Mouse (Mus musculus): ENCODE measurements around the gene Rnf207. TPM values are rescaled to one million over a fixed set of nuclear protein-coding genes. Genes with fewer than 3 reads are reported as not detected.

The Rnf207 gene
- polyA plus RNA-seq, 1 experiment: 2.1 TPM

DNA sequence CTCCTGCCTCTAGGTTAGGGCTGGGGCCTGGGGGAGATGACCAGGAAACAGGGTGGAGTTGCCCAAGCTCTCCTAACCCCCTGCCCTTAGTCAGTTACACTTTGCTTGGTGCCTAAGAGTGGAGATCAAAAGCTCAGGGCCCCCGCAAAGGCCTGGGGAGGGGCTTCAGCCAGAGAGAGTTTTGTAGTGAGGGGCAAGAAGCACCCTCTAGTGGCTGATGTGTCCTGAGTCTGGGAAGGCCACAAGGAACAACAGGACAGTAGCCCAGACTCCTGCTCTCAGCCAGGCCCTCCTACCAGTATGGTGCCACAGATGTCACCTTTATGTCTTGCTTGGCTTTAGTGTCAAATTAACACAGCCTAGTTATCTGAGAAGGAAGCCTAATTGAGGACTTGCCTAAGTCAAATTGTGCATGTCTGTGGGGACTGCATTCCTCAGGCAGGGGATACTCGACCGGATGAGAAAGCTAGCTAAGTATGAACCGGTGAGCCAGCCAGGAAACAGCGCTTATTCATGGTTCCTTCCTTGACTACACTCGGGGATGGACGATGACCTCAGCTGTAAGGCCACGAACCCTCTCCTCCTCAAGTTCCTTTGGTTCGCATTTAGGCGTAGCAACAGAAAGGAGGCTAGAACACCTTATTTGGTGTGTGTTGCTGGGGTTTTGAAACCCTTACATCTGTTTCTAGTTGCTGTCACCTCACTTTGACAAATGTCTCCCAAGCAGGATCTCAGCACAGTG, 24.4 kb downstream of the Rnf207 start:
- no peak overlapping the region for H3K4me3 ChIP-seq (ENCODE audit: low read depth, low read length)
- 64% methylated on average over 10 of the region's 10 CpGs for whole genome bisulfite sequencing
- TF ChIP-seq POLR2A (IDR thresholded peaks at IDR 0.05; ENCODE audit: low read depth, low read length) (no peak), CTCF (IDR thresholded peaks at IDR 0.05; ENCODE audit: extremely low read depth, insufficient read length, insufficient replicate concordance, low read depth, low read length) (no peak)
- no peak overlapping the region for H3K27ac ChIP-seq (ENCODE audit: insufficient read depth, low read depth, low read length)
- peaks cover 37% of the 10 kb centered on the region for H3K27me3 ChIP-seq (ENCODE audit: control insufficient read depth, insufficient read depth, low read length)
- peaks cover 13% of the 10 kb centered on the region; the same call in 1 of the 2 replicates for H3K4me1 ChIP-seq (ENCODE audit: control insufficient read depth, insufficient read depth, insufficient read length, low read length)
- no peaks in the 10 kb centered on the region for H3K36me3 ChIP-seq (ENCODE audit: control insufficient read depth, insufficient read depth, low read length)

DNA sequence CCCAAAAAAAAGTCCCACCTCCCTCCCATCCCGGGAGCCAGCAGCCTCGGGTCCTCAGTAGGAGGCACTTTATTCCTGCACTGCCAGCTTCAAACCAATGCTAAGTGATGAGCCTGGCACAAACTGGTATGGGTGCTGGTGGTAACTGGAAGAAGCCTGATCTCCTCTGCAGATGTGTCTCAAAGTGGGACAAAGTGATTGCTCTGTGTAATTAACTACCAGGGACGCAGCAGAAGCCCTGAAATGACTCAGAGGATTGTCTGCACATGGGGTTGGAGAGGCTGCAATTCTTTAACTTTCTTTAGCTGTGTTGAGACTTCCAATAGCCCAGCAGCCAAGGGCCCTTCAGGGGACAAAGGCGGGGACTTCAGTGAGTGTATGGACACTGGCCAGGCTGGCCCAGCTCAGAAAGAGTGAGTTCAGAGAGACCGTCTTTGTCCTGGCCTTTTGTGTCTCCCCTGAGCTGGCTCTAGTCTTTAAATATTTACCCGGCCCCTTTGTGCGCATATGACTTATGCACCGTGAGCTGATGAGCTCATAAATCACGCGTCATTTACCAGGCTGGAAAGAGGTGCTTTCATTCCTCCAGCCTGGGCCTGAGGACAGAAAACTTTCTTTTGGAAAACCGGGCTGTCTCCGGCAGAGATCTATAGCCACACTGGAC, 26.6 kb downstream of the Rnf207 start:
- Histone ChIP-seq H3K36me3 (ENCODE audit: control insufficient read depth, insufficient read depth, low read length) (no peaks in the 10 kb centered on the region), H3K4me1 (ENCODE audit: control insufficient read depth, insufficient read depth, insufficient read length, low read length) (peaks cover 5% of the 10 kb centered on the region; the same call in 1 of the 2 replicates), H3K4me3 (ENCODE audit: low read depth, low read length) (no peak overlapping the region), H3K27ac (ENCODE audit: insufficient read depth, low read depth, low read length) (no peak overlapping the region), H3K27me3 (ENCODE audit: control insufficient read depth, insufficient read depth, low read length) (peaks cover 37% of the 10 kb centered on the region)
- WGBS: 16% methylated on average over 12 of the region's 12 CpGs
- TF ChIP-seq CTCF (IDR thresholded peaks at IDR 0.05; ENCODE audit: extremely low read depth, insufficient read length, insufficient replicate concordance, low read depth, low read length) (no peak), POLR2A (IDR thresholded peaks at IDR 0.05; ENCODE audit: low read depth, low read length) (no peak)

DNA sequence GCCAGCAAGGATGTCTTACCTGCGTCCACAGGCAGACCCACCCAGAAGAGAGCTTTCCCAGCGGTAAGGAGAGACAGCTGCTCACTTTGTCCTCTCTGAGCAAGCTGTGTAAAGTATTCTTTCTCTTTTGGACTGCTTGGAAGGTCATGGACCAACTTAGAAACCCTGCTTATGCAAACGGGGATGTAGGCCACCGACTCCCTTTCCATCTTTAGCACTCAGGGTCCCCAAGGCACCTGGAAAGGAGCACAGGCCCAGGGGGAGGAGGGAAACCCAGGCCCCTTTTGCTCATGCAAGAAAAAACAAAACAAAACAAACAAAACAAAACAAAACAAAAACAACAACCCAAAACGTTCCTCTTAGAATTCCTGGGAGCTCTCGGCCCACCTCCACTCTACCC, 27.2 kb downstream of the Rnf207 start, which contains the start of gene Hes3:
Gene Hes3, minus strand, starts transcription at position 101 of the 400 bp plus-strand sequence.
- peaks cover 5% of the 10 kb centered on the region for H3K4me1 ChIP-seq (ENCODE audit: control insufficient read depth, insufficient read depth, insufficient read length, low read length)
- H3K36me3 ChIP-seq (ENCODE audit: control insufficient read depth, insufficient read depth, low read length): no peaks in the 10 kb centered on the region
- peak within 1 kb of the TSS; percentile 5; the same call in 1 of the 2 replicates for H3K4me3 ChIP-seq (ENCODE audit: low read depth, low read length)
- no peak for TF ChIP-seq POLR2A (IDR thresholded peaks at IDR 0.05; ENCODE audit: low read depth, low read length)
- no peak for TF ChIP-seq CTCF (IDR thresholded peaks at IDR 0.05; ENCODE audit: extremely low read depth, insufficient read length, insufficient replicate concordance, low read depth, low read length)
- peaks cover 41% of the 10 kb centered on the region for H3K27me3 ChIP-seq (ENCODE audit: control insufficient read depth, insufficient read depth, low read length)
- WGBS: 44% methylated on average over 6 of the region's 6 CpGs
- H3K27ac ChIP-seq (ENCODE audit: insufficient read depth, low read depth, low read length): no peak within 1 kb of the TSS

DNA sequence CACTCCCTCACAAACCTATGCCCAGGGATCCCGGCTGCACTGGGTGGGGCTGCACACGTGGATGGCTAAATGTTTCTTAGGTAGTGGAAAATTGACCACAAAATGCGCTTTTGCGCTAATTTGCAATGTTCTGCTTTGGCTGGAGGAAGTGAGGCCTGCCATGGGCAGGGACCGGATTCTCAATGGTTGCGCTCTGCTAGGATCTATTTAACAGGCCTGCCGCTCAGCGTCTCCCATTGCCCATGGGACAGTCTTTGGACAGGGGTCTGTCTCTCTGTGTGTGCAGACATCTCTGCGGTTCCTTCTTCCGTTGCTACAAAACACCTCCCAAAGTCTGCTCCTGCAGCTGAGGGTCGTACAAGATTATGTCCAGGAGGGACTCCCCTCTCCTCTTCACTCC, 27.8 kb downstream of the Rnf207 start:
- TF ChIP-seq CTCF (IDR thresholded peaks at IDR 0.05; ENCODE audit: extremely low read depth, insufficient read length, insufficient replicate concordance, low read depth, low read length) (no peak), POLR2A (IDR thresholded peaks at IDR 0.05; ENCODE audit: low read depth, low read length) (no peak)
- peaks cover 9% of the 10 kb centered on the region for H3K4me1 ChIP-seq (ENCODE audit: control insufficient read depth, insufficient read depth, insufficient read length, low read length)
- no peak overlapping the region for H3K27ac ChIP-seq (ENCODE audit: insufficient read depth, low read depth, low read length)
- no peak overlapping the region for H3K4me3 ChIP-seq (ENCODE audit: low read depth, low read length)
- no peaks in the 10 kb centered on the region for H3K36me3 ChIP-seq (ENCODE audit: control insufficient read depth, insufficient read depth, low read length)
- H3K27me3 ChIP-seq (ENCODE audit: control insufficient read depth, insufficient read depth, low read length): peaks cover 46% of the 10 kb centered on the region
- WGBS: 39% methylated on average over 11 of the region's 11 CpGs

GRCm38 (mm10) chr4:152290385-152290784, 28.4 kb downstream of the Rnf207 start:
- H3K4me3 ChIP-seq (ENCODE audit: low read depth, low read length): peak overlapping the region; percentile 5; the same call in 1 of the 2 replicates
- H3K27ac ChIP-seq (ENCODE audit: insufficient read depth, low read depth, low read length): no peak overlapping the region
- H3K4me1 ChIP-seq (ENCODE audit: control insufficient read depth, insufficient read depth, insufficient read length, low read length): peaks cover 4% of the 10 kb centered on the region
- no peaks in the 10 kb centered on the region for H3K36me3 ChIP-seq (ENCODE audit: control insufficient read depth, insufficient read depth, low read length)
- no peak for TF ChIP-seq CTCF (IDR thresholded peaks at IDR 0.05; ENCODE audit: extremely low read depth, insufficient read length, insufficient replicate concordance, low read depth, low read length)
- no peak for TF ChIP-seq POLR2A (IDR thresholded peaks at IDR 0.05; ENCODE audit: low read depth, low read length)
- whole genome bisulfite sequencing: 1% methylated on average over 39 of the region's 39 CpGs
- peaks cover 46% of the 10 kb centered on the region for H3K27me3 ChIP-seq (ENCODE audit: control insufficient read depth, insufficient read depth, low read length)

GRCm38 (mm10) chr4:152288398-152288945, 30.3 kb downstream of the Rnf207 start:
- Histone ChIP-seq H3K4me3 (ENCODE audit: low read depth, low read length) (no peak overlapping the region), H3K36me3 (ENCODE audit: control insufficient read depth, insufficient read depth, low read length) (no peaks in the 10 kb centered on the region), H3K27ac (ENCODE audit: insufficient read depth, low read depth, low read length) (no peak overlapping the region), H3K27me3 (ENCODE audit: control insufficient read depth, insufficient read depth, low read length) (peaks cover 46% of the 10 kb centered on the region), H3K4me1 (ENCODE audit: control insufficient read depth, insufficient read depth, insufficient read length, low read length) (peaks cover 4% of the 10 kb centered on the region)
- no peak for TF ChIP-seq POLR2A (IDR thresholded peaks at IDR 0.05; ENCODE audit: low read depth, low read length)
- TF ChIP-seq CTCF (IDR thresholded peaks at IDR 0.05; ENCODE audit: extremely low read depth, insufficient read length, insufficient replicate concordance, low read depth, low read length): no peak
- 61% methylated on average over 18 of the region's 18 CpGs for WGBS
